In the genomic region with DNA sequence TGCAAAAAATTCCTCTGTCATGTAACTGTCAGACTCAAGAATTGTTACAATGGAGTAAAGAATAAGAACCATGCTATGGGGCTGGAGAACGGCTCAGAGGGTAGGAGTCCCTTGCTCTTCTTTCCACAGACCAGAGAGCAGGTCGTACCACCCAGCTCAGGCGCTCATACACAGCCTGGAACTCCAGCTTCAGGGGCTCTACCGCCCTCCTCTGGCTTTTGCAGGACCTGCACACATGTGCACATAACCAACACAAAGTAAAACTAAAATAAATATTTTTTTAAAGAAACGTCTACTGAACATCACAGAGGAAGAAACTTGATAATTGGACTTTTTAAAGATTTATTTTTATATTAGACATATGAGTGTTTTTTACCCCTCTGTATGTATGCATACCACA, we compare ENCODE assay signal across 14 mouse cellular contexts. TPM values are rescaled to one million over a fixed set of nuclear protein-coding genes. Genes with fewer than 3 reads are reported as not detected.
DNase-seq lines count a peak whose midpoint lies in the region; ATAC-seq and TF ChIP-seq lines count a peak whose summit lies in the region.
"Had no signal": no experiment of that assay in that cellular context is flagged by ENCODE, and none has a peak within 500 bp of the region (broad histone marks: within the 10 kb centered on the region; RNA-seq: fewer than 3 reads in every experiment).

No protein-coding gene starts in this region.

- no peak overlapping the region for H3K9ac ChIP-seq in intestine, postnatal 0 days (ENCODE audit: low read depth, low read length)
- no peak overlapping the region for H3K9ac ChIP-seq in intestine, embryonic 15.5 days
- no peak overlapping the region for H3K9ac ChIP-seq in midbrain, postnatal 0 days (replicated peaks; ENCODE audit: low read length, poor library complexity, severe bottlenecking)
- H3K9ac ChIP-seq in midbrain, embryonic 15.5 days = no peak overlapping the region
- H3K9ac ChIP-seq in hindbrain, embryonic 14.5 days = no peak overlapping the region
- H3K9ac ChIP-seq: forebrain, embryonic 13.5 days had no signal

- peak; percentile 52 for TF ChIP-seq CTCF in intestine, postnatal 0 days (IDR thresholded peaks at IDR 0.05; ENCODE audit: low read depth)
- TF ChIP-seq CTCF in midbrain, postnatal 0 days (IDR thresholded peaks at IDR 0.05) = peak; percentile 28; the same call in 1 of the 2 replicates

- no peaks in the 10 kb centered on the region for H3K9me3 ChIP-seq in intestine, postnatal 0 days (ENCODE audit: control insufficient read depth)
- H3K9me3 ChIP-seq in intestine, embryonic 15.5 days = no peaks in the 10 kb centered on the region
- no peaks in the 10 kb centered on the region for H3K9me3 ChIP-seq in midbrain, postnatal 0 days (ENCODE audit: low read length)
- H3K9me3 ChIP-seq in midbrain, embryonic 15.5 days = no peaks in the 10 kb centered on the region
- H3K9me3 ChIP-seq in hindbrain, embryonic 14.5 days (ENCODE audit: control insufficient read depth, low read length) = no peaks in the 10 kb centered on the region
- H3K9me3 ChIP-seq: forebrain, embryonic 13.5 days; midbrain, embryonic 10.5 days had no signal

- H3K27ac ChIP-seq in intestine, postnatal 0 days (ENCODE audit: low read depth, low read length) = no peak overlapping the region
- H3K27ac ChIP-seq in intestine, embryonic 15.5 days = no peak overlapping the region; the same call in 1 of the 2 replicates
- H3K27ac ChIP-seq in midbrain, postnatal 0 days (ENCODE audit: low read depth, low read length) = no peak overlapping the region
- H3K27ac ChIP-seq in midbrain, embryonic 15.5 days = no peak overlapping the region
- H3K27ac ChIP-seq in hindbrain, embryonic 14.5 days = no peak overlapping the region
- H3K27ac ChIP-seq: forebrain, embryonic 13.5 days; midbrain, embryonic 10.5 days had no signal

- WGBS in intestine, postnatal 0 days = 84% methylated on average over 5 of the region's 5 CpGs
- WGBS in intestine, embryonic 15.5 days = 82% methylated on average over 5 of the region's 5 CpGs
- WGBS in midbrain, postnatal 0 days = 84% methylated on average over 5 of the region's 5 CpGs
- WGBS in midbrain, embryonic 15.5 days = 82% methylated on average over 5 of the region's 5 CpGs
- 80% methylated on average over 5 of the region's 5 CpGs for WGBS in hindbrain, embryonic 14.5 days

- no peak for DNase-seq in midbrain, postnatal 0 days (ENCODE audit: low spot score)
- peak; percentile 71 for DNase-seq in R1 (ENCODE audit: low read depth, low spot score)
- DNase-seq in urinary bladder, postnatal 14 days (ENCODE audit: low spot score) = no peak
- DNase-seq in hindbrain, embryonic 14.5 days (ENCODE audit: low spot score) = no peak
- DNase-seq: adrenal gland, postnatal 14 days; cerebellum, adult 11-12 months; thymus, postnatal 25 days had no signal

- no peak overlapping the region for H3K4me2 ChIP-seq in intestine, postnatal 0 days (replicated peaks; ENCODE audit: low read depth)
- no peak overlapping the region for H3K4me2 ChIP-seq in intestine, embryonic 15.5 days (replicated peaks)
- H3K4me2 ChIP-seq in midbrain, postnatal 0 days (ENCODE audit: low read depth, low read length, poor library complexity, severe bottlenecking) = no peak overlapping the region
- no peak overlapping the region for H3K4me2 ChIP-seq in midbrain, embryonic 15.5 days
- no peak overlapping the region for H3K4me2 ChIP-seq in hindbrain, embryonic 14.5 days (replicated peaks)

- H3K36me3 ChIP-seq in intestine, postnatal 0 days (ENCODE audit: control insufficient read depth, insufficient read depth) = no peaks in the 10 kb centered on the region
- H3K36me3 ChIP-seq in intestine, embryonic 15.5 days = 0 out of 2 replicates have a peak, but pooled peaks cover 4% of the 10 kb centered on the region
- no peaks in the 10 kb centered on the region for H3K36me3 ChIP-seq in midbrain, postnatal 0 days (ENCODE audit: insufficient read depth, low read length)
- no peaks in the 10 kb centered on the region for H3K36me3 ChIP-seq in midbrain, embryonic 15.5 days (replicated peaks)
- H3K36me3 ChIP-seq in hindbrain, embryonic 14.5 days (replicated peaks; ENCODE audit: control insufficient read depth, insufficient read depth) = no peaks in the 10 kb centered on the region

- no peak overlapping the region for H3K4me3 ChIP-seq in intestine, postnatal 0 days (ENCODE audit: low read depth, low read length)
- H3K4me3 ChIP-seq in intestine, embryonic 15.5 days (replicated peaks) = no peak overlapping the region
- no peak overlapping the region for H3K4me3 ChIP-seq in midbrain, postnatal 0 days (ENCODE audit: low read depth, low read length)
- no peak overlapping the region for H3K4me3 ChIP-seq in midbrain, embryonic 15.5 days
- no peak overlapping the region for H3K4me3 ChIP-seq in hindbrain, embryonic 14.5 days (replicated peaks; ENCODE audit: low read length)
- H3K4me3 ChIP-seq: forebrain, embryonic 13.5 days; midbrain, embryonic 10.5 days had no signal

- no peaks in the 10 kb centered on the region for H3K27me3 ChIP-seq in intestine, postnatal 0 days (replicated peaks; ENCODE audit: control insufficient read depth, insufficient read depth, low read length)
- no peaks in the 10 kb centered on the region for H3K27me3 ChIP-seq in intestine, embryonic 15.5 days (replicated peaks)
- H3K27me3 ChIP-seq in midbrain, postnatal 0 days (ENCODE audit: insufficient read depth, low read length) = no peaks in the 10 kb centered on the region
- H3K27me3 ChIP-seq in midbrain, embryonic 15.5 days (replicated peaks) = no peaks in the 10 kb centered on the region
- H3K27me3 ChIP-seq in hindbrain, embryonic 14.5 days (ENCODE audit: control insufficient read depth, insufficient read depth, low read length) = no peaks in the 10 kb centered on the region
- H3K27me3 ChIP-seq: forebrain, embryonic 13.5 days had no signal

- no peaks in the 10 kb centered on the region for H3K4me1 ChIP-seq in intestine, postnatal 0 days (replicated peaks; ENCODE audit: control insufficient read depth, insufficient read depth, low read length)
- H3K4me1 ChIP-seq in intestine, embryonic 15.5 days (replicated peaks) = 0 out of 2 replicates have a peak, but pooled peaks cover 3% of the 10 kb centered on the region
- H3K4me1 ChIP-seq in midbrain, postnatal 0 days (ENCODE audit: insufficient read depth, low read length) = 0 out of 2 replicates have a peak, but pooled peaks cover 2% of the 10 kb centered on the region
- peaks cover 8% of the 10 kb centered on the region; the same call in 1 of the 2 replicates for H3K4me1 ChIP-seq in midbrain, embryonic 15.5 days
- H3K4me1 ChIP-seq in hindbrain, embryonic 14.5 days (replicated peaks; ENCODE audit: control insufficient read depth, insufficient read depth, low read length) = peaks cover 5% of the 10 kb centered on the region; the same call in 1 of the 2 replicates

- no peak for ATAC-seq in intestine, postnatal 0 days
- ATAC-seq in intestine, embryonic 15.5 days = no peak
- no peak for ATAC-seq in midbrain, postnatal 0 days (ENCODE audit: low FRiP score)
- ATAC-seq in midbrain, embryonic 15.5 days (replicated peaks) = no peak
- no peak for ATAC-seq in hindbrain, embryonic 14.5 days (ENCODE audit: low FRiP score)
- ATAC-seq: forebrain, embryonic 13.5 days; intestine, embryonic 16.5 days; Patski had no signal

RNA-seq across cellular contexts. Expression of a gene that starts 1.6 kb away (rescaled TPM):
- polyA plus RNA-seq in intestine, postnatal 0 days (2015; fragmentation: Nextera tagmentation; extraction: Ambion mirVana) = 3.6 and 4.0 TPM in 2 replicates
- polyA plus RNA-seq in intestine, embryonic 15.5 days (2015; fragmentation: Nextera tagmentation; extraction: Ambion mirVana) = 11.3 and 11.4 TPM in 2 replicates
- total RNA-seq in midbrain, postnatal 0 days (2014; rRNA removed) = 26.2 and 26.7 TPM in 2 replicates
- polyA plus RNA-seq in midbrain, postnatal 0 days (2015; fragmentation: Nextera tagmentation; extraction: Ambion mirVana) = 8.4 and 9.9 TPM in 2 replicates
- polyA plus RNA-seq in midbrain, embryonic 15.5 days (2015; fragmentation: Nextera tagmentation; extraction: Ambion mirVana) = 15.6 and 17.3 TPM in 2 replicates
- 29.8 and 32.5 TPM in 2 replicates for polyA plus RNA-seq in hindbrain, embryonic 14.5 days (2014; fragmentation: Nextera tagmentation; extraction: Ambion mirVana)
